Mouse (Mus musculus) mature B cell (primary cell): ENCODE results near the gene Sox8.

Source experiments
- in situ Hi-C: fragments of 300-500 bp; cut with MboI; formaldehyde crosslinking; loops from 2 replicates; pipeline ENCODE4 v1.14.3; 2019

Gene Sox8

GRCm38 (mm10) chr17:25579332-25580047, 9.0 kb upstream of the Sox8 start:
- in situ Hi-C loops = no loop called here

GRCm38 (mm10) chr17:25578920-25579319, 8.4 kb upstream of the Sox8 start, which contains the start of gene Lmf1:
TSS of gene Lmf1 (plus strand) at chr17:25579085.
- in situ Hi-C loops = no loop called here

- in situ Hi-C loops = no loop called here
Measured at GRCm38 (mm10) chr17:25577702-25578101, 7.2 kb upstream of the Sox8 start.

GRCm38 (mm10) chr17:25577263-25577662, 6.8 kb upstream of the Sox8 start:
- in situ Hi-C loops = no loop called here

- in situ Hi-C loops = no loop called here
Measured at GRCm38 (mm10) chr17:25576034-25576433, 5.5 kb upstream of the Sox8 start.

- in situ Hi-C loops = no loop called here
Measured at GRCm38 (mm10) chr17:25575208-25575971, 4.9 kb upstream of the Sox8 start.

GRCm38 (mm10) chr17:25571453-25571820, 951 bp upstream of the Sox8 start:
- in situ Hi-C loops = no loop called here

GRCm38 (mm10) chr17:25569833-25570647, 446 bp downstream of the Sox8 start:
- in situ Hi-C loops = no loop called here

- in situ Hi-C loops = no loop called here
Measured at GRCm38 (mm10) chr17:25568880-25569279, 1.6 kb downstream of the Sox8 start.

GRCm38 (mm10) chr17:25568206-25568605, 2.3 kb downstream of the Sox8 start:
- in situ Hi-C loops = no loop called here

GRCm38 (mm10) chr17:25567745-25568144, 2.7 kb downstream of the Sox8 start:
- in situ Hi-C loops = no loop called here

GRCm38 (mm10) chr17:25567261-25567660, 3.2 kb downstream of the Sox8 start:
- in situ Hi-C loops = no loop called here

- in situ Hi-C loops = no loop called here
Measured at GRCm38 (mm10) chr17:25565860-25566600, 4.5 kb downstream of the Sox8 start.

- in situ Hi-C loops = no loop called here
Measured at GRCm38 (mm10) chr17:25565244-25565643, 5.2 kb downstream of the Sox8 start.

GRCm38 (mm10) chr17:25564481-25564880, 6.0 kb downstream of the Sox8 start:
- in situ Hi-C loops = no loop called here

GRCm38 (mm10) chr17:25561223-25562028, 9.1 kb downstream of the Sox8 start:
- in situ Hi-C loops = no loop called here

GRCm38 (mm10) chr17:25560554-25561222, 9.8 kb downstream of the Sox8 start:
- in situ Hi-C loops = no loop called here

GRCm38 (mm10) chr17:25559634-25560033, 10.9 kb downstream of the Sox8 start:
- in situ Hi-C loops = no loop called here

- in situ Hi-C loops = no loop called here
Measured at GRCm38 (mm10) chr17:25556630-25557354, 13.7 kb downstream of the Sox8 start.
